Mouse (Mus musculus) left cerebral cortex, postnatal 14 days (tissue): ENCODE data around the gene Thbs1. TPM values are rescaled to one million over a fixed set of nuclear protein-coding genes. Genes with fewer than 3 reads are reported as not detected.
"Not testable (repeated sequence)": the region's sequence is repeated elsewhere in the genome, so short reads cannot be mapped to it uniquely, and the experiment has no call there.

Source experiments
- DNase-seq, 2 experiments: peaks; one replicate each; pipeline ENCODE4 v3.0.0; 2021 to 2022; ENCODE audit warnings: low spot score in 2 of 2, mixed read lengths in 1 of 2
- intact Hi-C: fragments of 180-260 bp; cut with DNase I; formaldehyde crosslinking; loops from one replicate; pipeline ENCODE4 v1.15.1; 2025
- total RNA-seq, 2 experiments: library from RNA; stranded (reverse); gene quantifications; 2 replicates each; pipeline ENCODE4 v1.2.3; 2021

The Thbs1 gene
- total RNA-seq, 2 experiments from 2014 or later = 4.3 to 4.7 TPM

GRCm38 (mm10) chr2:118128313-118128712, 16.6 kb downstream of the Thbs1 start:
- DNase-seq = no peak
- intact Hi-C loops = no loop called here

GRCm38 (mm10) chr2:118137071-118137470, 25.4 kb downstream of the Thbs1 start:
- intact Hi-C loops = no loop called here
- DNase-seq = no peak

GRCm38 (mm10) chr2:118137776-118138175, 26.1 kb downstream of the Thbs1 start:
- intact Hi-C loops = no loop called here
- DNase-seq = no peak

DNA sequence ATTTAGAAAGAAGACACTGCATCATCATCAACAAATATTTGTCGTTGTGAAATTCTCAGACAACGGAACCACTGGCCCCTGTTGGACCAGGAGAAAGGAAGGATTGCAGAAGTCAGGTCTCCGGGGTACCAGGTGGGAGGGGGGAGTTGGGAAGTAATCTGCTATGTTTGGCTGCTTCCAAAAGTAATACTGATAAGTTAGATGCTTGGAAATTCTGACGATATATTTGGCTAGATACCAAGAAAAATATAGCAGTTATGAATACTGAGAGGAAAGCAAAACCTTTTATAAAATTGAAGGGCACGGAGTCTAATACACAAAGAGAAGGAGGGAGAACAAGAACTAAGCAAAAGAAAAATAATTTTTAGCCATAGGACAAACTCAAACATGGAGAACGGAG, 27.6 kb downstream of the Thbs1 start:
- intact Hi-C loops = no loop called here
- no peak for DNase-seq

DNA sequence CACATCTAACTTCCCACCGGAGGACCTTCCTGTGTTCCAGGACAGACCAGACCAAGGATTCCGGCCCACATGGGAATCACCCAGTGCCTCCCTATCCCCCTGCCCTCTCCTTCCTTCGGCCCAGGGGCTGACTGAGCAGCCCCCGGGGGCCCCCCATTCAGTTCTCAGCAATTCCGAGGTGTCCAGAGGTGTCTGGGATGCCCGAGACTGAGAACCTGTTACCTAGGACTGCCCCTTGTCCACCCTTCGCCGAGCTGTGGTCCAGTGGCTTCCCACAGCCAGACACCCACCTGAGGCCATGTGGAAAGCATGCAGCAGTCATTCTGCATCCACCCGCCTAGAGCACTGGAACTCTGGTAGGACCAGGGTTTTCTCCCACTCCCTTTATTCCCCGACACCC, 30.0 kb downstream of the Thbs1 start:
- intact Hi-C loops = no loop called here
- DNase-seq = no peak

DNA sequence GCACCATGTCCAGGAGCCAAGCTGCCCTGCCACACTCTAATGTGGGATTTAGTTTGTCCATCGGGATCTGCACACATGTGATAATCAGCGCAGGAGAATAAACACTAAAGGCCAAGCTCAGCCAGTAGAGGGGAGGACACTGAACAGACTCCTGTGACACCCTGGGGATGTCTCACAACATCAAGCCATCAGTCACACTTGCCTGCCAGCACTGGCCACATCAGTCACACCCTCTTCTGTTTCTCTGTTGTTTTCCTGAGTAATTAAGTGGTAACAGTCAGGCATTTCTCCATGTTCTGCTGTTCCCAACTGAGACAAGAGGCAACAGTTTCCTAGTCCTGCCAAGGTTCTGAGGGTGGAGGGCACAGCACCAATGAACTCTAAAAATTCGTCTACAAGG, 36.1 kb downstream of the Thbs1 start:
- intact Hi-C loops, DNase-seq: not testable (repeated sequence)

- DNase-seq = no peak
- intact Hi-C loops = no loop called here
Measured at GRCm38 (mm10) chr2:118148321-118149142, 36.9 kb downstream of the Thbs1 start.

DNA sequence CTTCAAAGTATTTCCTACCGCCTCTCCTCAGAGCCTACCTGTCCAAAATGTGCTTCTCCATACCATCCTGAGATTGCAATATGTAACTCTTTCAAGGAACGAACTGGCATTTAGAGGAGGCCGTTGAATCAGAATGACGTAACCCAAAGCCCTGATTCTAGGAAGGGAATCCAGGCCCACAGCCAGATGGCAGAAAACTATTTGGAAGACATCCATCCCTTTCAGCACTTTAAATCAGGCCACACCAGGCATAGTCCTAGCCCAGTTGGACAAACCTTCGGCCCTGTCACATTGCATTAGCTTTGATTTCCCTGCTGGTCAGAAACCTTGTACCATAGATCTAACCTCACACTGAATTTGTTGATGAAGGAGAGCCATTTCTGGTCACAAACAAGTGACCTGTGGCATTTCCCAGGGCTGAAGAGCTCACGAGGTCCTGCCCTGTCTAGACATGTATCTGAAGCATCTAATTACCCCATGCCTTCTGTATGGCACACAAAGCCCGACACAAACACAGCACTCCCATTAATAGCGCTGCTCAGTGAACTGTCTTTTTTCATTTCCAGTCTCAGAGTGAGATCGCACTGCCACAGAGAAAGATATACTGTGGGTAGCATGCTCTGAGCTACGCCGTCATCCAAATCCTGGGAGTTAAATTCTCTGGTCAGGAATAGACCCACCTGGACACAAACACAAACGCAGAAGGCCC, 38.3 kb downstream of the Thbs1 start:
- intact Hi-C loops = no loop called here
- DNase-seq = peak; percentile 61 to 85

DNA sequence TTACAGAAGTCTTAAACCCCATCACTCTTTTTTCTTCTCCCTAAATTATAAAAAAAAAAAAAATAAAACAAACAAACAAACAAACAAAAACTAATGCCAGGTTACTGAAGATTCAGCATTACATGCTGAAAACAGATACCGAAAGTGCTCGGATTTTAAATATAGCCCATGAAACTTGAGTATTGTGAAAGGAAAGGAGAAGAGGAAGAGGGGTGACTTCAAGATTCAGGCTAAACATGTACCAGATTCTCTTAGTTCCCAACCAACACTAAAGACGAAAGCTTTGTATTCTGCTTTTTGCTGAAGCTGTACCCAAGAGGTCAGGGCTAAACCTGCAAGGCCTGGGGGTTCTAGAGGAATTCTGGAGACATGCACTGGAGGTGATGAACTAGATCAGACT, 46.4 kb downstream of the Thbs1 start:
- intact Hi-C loops = no loop called here
- DNase-seq = no peak

GRCm38 (mm10) chr2:118159126-118159525, 47.5 kb downstream of the Thbs1 start:
- DNase-seq = no peak
- intact Hi-C loops = no loop called here

- DNase-seq = no peak
- intact Hi-C loops = no loop called here
Measured at GRCm38 (mm10) chr2:118160547-118160946, 48.9 kb downstream of the Thbs1 start.

DNA sequence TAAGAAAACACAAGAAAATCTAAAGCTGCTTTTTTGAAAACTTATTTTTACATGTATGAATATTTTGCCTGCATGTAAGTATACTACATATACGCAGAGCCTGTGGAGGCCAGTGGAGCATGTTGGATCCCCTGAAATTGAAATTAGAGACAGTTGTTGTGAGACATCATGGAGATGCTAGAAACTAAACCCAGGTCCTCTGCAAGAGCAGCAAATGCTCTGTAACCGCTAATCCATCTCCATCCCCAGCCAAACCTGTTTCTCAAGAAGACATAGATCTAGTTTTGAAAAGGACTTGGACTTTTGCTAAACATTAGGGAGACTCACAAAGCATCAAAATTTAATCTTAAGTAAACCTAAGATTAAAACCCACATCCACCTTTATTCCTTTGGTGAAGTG, 49.3 kb downstream of the Thbs1 start:
- DNase-seq = no peak
- intact Hi-C loops = no loop called here

DNA sequence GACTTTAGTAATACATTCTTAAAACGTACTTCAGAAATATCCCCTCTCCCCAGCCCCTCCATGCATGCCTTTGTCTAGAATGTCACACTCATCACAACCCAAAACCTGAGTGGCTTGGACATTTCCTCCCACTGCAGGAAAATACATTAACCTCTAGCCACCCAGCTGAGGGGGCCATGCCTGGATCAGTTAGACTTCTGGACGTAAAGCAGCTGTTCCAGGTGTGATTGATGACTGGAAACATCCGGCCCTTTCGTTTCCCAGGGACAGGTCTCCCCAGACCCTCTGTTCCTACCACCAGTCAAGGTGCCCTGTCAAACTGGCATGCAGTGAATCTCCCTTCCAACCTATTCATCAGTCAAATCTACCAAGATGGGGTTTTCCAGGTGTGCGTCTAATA, 50.8 kb downstream of the Thbs1 start:
- intact Hi-C loops = no loop called here

GRCm38 (mm10) chr2:118164137-118164536, 52.5 kb downstream of the Thbs1 start:
- intact Hi-C loops = no loop called here
- no peak for DNase-seq

More for the DNA sequence above, 50.8 kb downstream of the Thbs1 start:
- DNase-seq = no peak

GRCm38 (mm10) chr2:118165691-118166090, 54.0 kb downstream of the Thbs1 start:
- intact Hi-C loops = no loop called here
- no peak for DNase-seq

DNA sequence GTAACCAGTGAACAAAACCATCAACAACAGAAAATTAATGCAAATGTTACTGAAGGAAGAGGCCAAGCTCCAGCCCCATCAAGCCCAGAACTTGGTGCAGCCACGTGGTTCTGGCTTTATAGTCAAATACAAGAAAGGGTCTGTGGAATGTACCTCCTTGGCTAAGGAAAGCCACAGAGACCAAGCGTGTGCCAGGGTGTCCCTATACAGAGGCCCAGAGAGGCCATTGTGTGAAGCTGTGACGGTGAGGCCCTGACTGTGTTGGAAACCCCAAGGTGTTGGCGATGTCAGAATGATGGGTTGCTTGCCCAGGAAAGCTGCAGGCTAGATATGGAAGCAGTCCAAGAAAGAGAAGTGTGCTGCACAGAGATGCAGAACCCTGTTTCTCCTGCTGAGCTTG, 56.1 kb downstream of the Thbs1 start:
- intact Hi-C loops = no loop called here
- DNase-seq = no peak

DNA sequence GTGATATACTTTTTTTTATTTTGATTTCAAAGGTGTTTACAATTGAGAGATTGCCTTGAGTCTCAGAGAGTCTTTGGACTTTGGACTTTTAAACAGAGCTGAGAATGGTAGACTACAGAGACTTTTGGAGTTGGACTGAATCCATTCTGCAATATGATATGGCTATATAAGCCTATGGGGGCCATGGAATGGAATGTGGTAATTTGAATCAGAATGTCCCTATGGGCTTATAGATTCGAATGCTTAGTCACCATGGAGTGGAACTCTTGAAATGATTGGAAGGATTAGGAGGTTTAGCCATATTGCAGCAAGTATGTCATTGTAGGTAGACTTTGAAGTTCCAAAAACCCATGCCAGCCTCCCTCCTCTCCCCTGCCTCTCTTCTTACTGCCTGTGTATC, 56.5 kb downstream of the Thbs1 start:
- no peak for DNase-seq
- intact Hi-C loops = no loop called here

- DNase-seq = no peak
- intact Hi-C loops = no loop called here
Measured at GRCm38 (mm10) chr2:118174558-118175383, 63.1 kb downstream of the Thbs1 start.
